Mouse (Mus musculus): Measurements from ENCODE around the gene Flvcr1. TPM values are rescaled to one million over a fixed set of nuclear protein-coding genes. Genes with fewer than 3 reads are reported as not detected.

The Flvcr1 gene
- total RNA-seq (2014; rRNA removed) (4.0 and 4.1 TPM in 2 replicates), polyA plus RNA-seq (2012; rRNA removed) (2.1 and 2.7 TPM in 2 replicates)

- Histone ChIP-seq H3K27ac (replicated peaks; ENCODE audit: insufficient read depth, low read depth, low read length) (no peak within 1 kb of the TSS), H3K79me2 (ENCODE audit: control insufficient read depth, insufficient read depth, low read length) (no peaks in the 10 kb centered on the region; the same call in 1 of the 2 replicates), H3K4me3 (ENCODE audit: insufficient read depth, low read depth, low read length) (peak within 1 kb of the TSS; percentile 61), H3K27me3 (ENCODE audit: control insufficient read depth, insufficient read depth, low read length) (no peaks in the 10 kb centered on the region), H3K4me1 (ENCODE audit: control insufficient read depth, insufficient read depth, low read length) (peaks cover 7% of the 10 kb centered on the region), H3K9ac (ENCODE audit: low read depth, low read length) (peak within 1 kb of the TSS; percentile 63), H3K36me3 (ENCODE audit: control insufficient read depth, insufficient read depth, low read length) (peaks cover 1% of the 10 kb centered on the region; the same call in 1 of the 2 replicates)
- TF ChIP-seq CTCF (IDR thresholded peaks at IDR 0.05; ENCODE audit: low read depth, low read length) (0 out of 2 replicates have a peak, but pooled peaks have one; percentile 8), POLR2A (IDR thresholded peaks at IDR 0.05; ENCODE audit: extremely low read depth, insufficient read depth, low read length) (peak; percentile 94)
- 1% methylated on average over 50 of the region's 50 CpGs for WGBS
- DNase-seq (ENCODE audit: extremely low read depth, low read depth, low spot score): peak; percentile 95
Measured at GRCm38 (mm10) chr1:191026021-191026713, at the start of gene Flvcr1. TSS of gene Flvcr1 (minus strand) at chr1:191026158.

- Histone ChIP-seq H3K36me3 (ENCODE audit: control insufficient read depth, insufficient read depth, low read length) (no peaks in the 10 kb centered on the region), H3K4me1 (ENCODE audit: control insufficient read depth, insufficient read depth, low read length) (peaks cover 16% of the 10 kb centered on the region), H3K27me3 (ENCODE audit: control insufficient read depth, insufficient read depth, low read length) (no peaks in the 10 kb centered on the region), H3K9ac (ENCODE audit: low read depth, low read length) (no peak overlapping the region), H3K4me3 (ENCODE audit: insufficient read depth, low read depth, low read length) (no peak overlapping the region), H3K27ac (replicated peaks; ENCODE audit: insufficient read depth, low read depth, low read length) (peak overlapping the region; percentile 52), H3K79me2 (ENCODE audit: control insufficient read depth, insufficient read depth, low read length) (no peaks in the 10 kb centered on the region)
- WGBS: 48% methylated on average over 10 of the region's 10 CpGs
- no peak for TF ChIP-seq POLR2A (IDR thresholded peaks at IDR 0.05; ENCODE audit: extremely low read depth, insufficient read depth, low read length)
- TF ChIP-seq CTCF (IDR thresholded peaks at IDR 0.05; ENCODE audit: low read depth, low read length): peak; percentile 72
- peak; percentile 68 for DNase-seq (ENCODE audit: extremely low read depth, low read depth, low spot score)
Measured at GRCm38 (mm10) chr1:191075199-191075883, 49.4 kb upstream of the Flvcr1 start.

- Histone ChIP-seq H3K4me1 (ENCODE audit: control insufficient read depth, insufficient read depth, low read length) (peaks cover 19% of the 10 kb centered on the region), H3K36me3 (ENCODE audit: control insufficient read depth, insufficient read depth, low read length) (no peaks in the 10 kb centered on the region), H3K79me2 (ENCODE audit: control insufficient read depth, insufficient read depth, low read length) (no peaks in the 10 kb centered on the region), H3K27ac (replicated peaks; ENCODE audit: insufficient read depth, low read depth, low read length) (peak overlapping the region; percentile 61), H3K9ac (ENCODE audit: low read depth, low read length) (no peak overlapping the region), H3K4me3 (ENCODE audit: insufficient read depth, low read depth, low read length) (no peak overlapping the region), H3K27me3 (ENCODE audit: control insufficient read depth, insufficient read depth, low read length) (no peaks in the 10 kb centered on the region)
- WGBS: 79% methylated on average over 4 of the region's 4 CpGs
- TF ChIP-seq POLR2A (IDR thresholded peaks at IDR 0.05; ENCODE audit: extremely low read depth, insufficient read depth, low read length) (no peak), CTCF (IDR thresholded peaks at IDR 0.05; ENCODE audit: low read depth, low read length) (no peak)
- DNase-seq (ENCODE audit: extremely low read depth, low read depth, low spot score): no peak
Measured at GRCm38 (mm10) chr1:191073486-191073885, 47.5 kb upstream of the Flvcr1 start.

GRCm38 (mm10) chr1:191073001-191073400 is 47.0 kb upstream of the Flvcr1 start:
- H3K79me2 ChIP-seq (ENCODE audit: control insufficient read depth, insufficient read depth, low read length): no peaks in the 10 kb centered on the region
- TF ChIP-seq POLR2A (IDR thresholded peaks at IDR 0.05; ENCODE audit: extremely low read depth, insufficient read depth, low read length) (no peak), CTCF (IDR thresholded peaks at IDR 0.05; ENCODE audit: low read depth, low read length) (no peak)
- peaks cover 19% of the 10 kb centered on the region for H3K4me1 ChIP-seq (ENCODE audit: control insufficient read depth, insufficient read depth, low read length)
- peak overlapping the region; percentile 61 for H3K27ac ChIP-seq (replicated peaks; ENCODE audit: insufficient read depth, low read depth, low read length)
- H3K9ac ChIP-seq (ENCODE audit: low read depth, low read length): no peak overlapping the region
- H3K27me3 ChIP-seq (ENCODE audit: control insufficient read depth, insufficient read depth, low read length): no peaks in the 10 kb centered on the region
- 5% methylated on average over 6 of the region's 6 CpGs for WGBS
- no peaks in the 10 kb centered on the region for H3K36me3 ChIP-seq (ENCODE audit: control insufficient read depth, insufficient read depth, low read length)
- H3K4me3 ChIP-seq (ENCODE audit: insufficient read depth, low read depth, low read length): no peak overlapping the region
- DNase-seq (ENCODE audit: extremely low read depth, low read depth, low spot score): peak; percentile 88

GRCm38 (mm10) chr1:191072329-191072913 is 46.5 kb upstream of the Flvcr1 start:
- TF ChIP-seq CTCF (IDR thresholded peaks at IDR 0.05; ENCODE audit: low read depth, low read length): no peak
- TF ChIP-seq POLR2A (IDR thresholded peaks at IDR 0.05; ENCODE audit: extremely low read depth, insufficient read depth, low read length): no peak
- no peaks in the 10 kb centered on the region for H3K36me3 ChIP-seq (ENCODE audit: control insufficient read depth, insufficient read depth, low read length)
- H3K27ac ChIP-seq (replicated peaks; ENCODE audit: insufficient read depth, low read depth, low read length): peak overlapping the region; percentile 49
- WGBS: 74% methylated on average over 16 of the region's 16 CpGs
- no peak overlapping the region for H3K4me3 ChIP-seq (ENCODE audit: insufficient read depth, low read depth, low read length)
- H3K79me2 ChIP-seq (ENCODE audit: control insufficient read depth, insufficient read depth, low read length): no peaks in the 10 kb centered on the region
- H3K9ac ChIP-seq (ENCODE audit: low read depth, low read length): no peak overlapping the region
- no peaks in the 10 kb centered on the region for H3K27me3 ChIP-seq (ENCODE audit: control insufficient read depth, insufficient read depth, low read length)
- DNase-seq (ENCODE audit: extremely low read depth, low read depth, low spot score): no peak
- peaks cover 19% of the 10 kb centered on the region for H3K4me1 ChIP-seq (ENCODE audit: control insufficient read depth, insufficient read depth, low read length)

All from liver, adult 2 months (tissue).